Mouse (Mus musculus): Measurements from ENCODE around the gene Psmb8.

Gene Psmb8

DNA sequence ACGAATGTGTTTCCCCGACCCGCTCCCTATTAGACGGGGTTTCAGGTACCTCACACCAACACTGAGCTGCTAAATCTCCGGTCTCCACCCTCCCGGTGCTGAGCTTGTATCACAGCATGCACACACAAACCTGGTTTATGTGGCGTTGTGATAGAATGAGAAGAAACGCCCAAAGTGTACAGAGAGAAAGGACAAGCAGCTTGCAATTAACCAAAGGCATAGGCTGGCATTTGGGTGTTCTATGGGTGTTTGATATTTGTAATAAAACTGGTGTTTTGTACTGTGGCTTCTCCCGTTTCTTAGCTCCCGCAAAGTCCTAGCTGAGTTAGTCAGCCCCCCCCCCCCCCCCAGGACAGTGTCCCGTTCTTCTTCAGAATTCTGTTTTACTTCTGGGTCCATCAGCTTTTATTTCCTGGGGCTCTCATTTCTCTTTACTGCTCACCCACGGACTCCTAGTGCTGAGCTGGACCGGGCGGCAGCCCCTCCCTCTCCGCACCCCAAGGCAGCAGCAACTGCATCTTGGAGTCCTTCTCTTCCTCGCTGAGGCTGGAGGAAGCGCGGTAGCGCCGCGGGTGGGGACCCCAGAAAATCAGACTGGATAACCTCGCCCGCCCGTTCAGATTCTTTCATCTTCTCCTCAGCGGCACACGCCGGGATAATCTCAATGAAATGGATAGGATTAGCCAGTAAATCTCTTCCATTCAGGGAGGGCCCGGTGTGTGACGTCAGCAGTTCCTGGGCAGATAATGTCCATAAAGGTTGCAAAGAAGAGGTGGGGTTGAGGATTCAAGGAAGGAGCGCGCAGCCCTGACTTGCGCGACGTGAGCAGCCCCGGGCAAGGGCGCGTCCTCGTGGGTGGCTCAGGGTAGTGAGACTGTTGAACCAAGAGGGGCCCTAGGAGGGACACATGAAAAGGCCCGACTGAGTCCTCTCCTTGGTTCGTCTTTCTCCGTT, at the start of gene Psmb8:
Gene Psmb8 (plus strand): TSS at position 781 of the 954 bp plus-strand sequence.
- peak; percentile 78 to 89 for DNase-seq

DNA sequence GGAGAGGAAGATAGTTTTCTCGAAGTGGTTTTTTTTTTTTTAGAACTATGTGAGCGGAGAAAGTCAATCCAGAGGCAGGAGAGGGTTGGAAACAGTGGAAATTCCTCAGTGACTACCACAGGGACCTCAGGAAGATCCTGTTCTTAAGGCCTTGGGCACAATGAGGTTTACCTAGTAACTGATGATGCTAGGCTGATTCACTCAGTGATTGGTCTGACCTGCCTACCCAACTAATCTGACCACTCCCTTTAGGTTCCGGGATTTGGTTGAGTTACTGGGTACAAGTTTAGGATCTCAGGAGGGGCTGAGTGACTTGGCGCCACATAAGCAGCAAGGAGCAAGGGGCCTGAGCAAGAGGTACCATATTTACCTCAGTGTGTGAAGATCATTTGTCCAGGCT, 44.6 kb upstream of the Psmb8 start, which contains the start of gene H2-DMb1:
Gene H2-DMb1 (plus strand): TSS at position 150 of the 400 bp plus-strand sequence.
- DNase-seq = no peak

- DNase-seq = no peak
Measured at GRCm38 (mm10) chr17:34155534-34155933, 42.0 kb upstream of the Psmb8 start.

- DNase-seq = peak; percentile 40 to 57
Measured at GRCm38 (mm10) chr17:34164202-34164895, 33.2 kb upstream of the Psmb8 start.

DNA sequence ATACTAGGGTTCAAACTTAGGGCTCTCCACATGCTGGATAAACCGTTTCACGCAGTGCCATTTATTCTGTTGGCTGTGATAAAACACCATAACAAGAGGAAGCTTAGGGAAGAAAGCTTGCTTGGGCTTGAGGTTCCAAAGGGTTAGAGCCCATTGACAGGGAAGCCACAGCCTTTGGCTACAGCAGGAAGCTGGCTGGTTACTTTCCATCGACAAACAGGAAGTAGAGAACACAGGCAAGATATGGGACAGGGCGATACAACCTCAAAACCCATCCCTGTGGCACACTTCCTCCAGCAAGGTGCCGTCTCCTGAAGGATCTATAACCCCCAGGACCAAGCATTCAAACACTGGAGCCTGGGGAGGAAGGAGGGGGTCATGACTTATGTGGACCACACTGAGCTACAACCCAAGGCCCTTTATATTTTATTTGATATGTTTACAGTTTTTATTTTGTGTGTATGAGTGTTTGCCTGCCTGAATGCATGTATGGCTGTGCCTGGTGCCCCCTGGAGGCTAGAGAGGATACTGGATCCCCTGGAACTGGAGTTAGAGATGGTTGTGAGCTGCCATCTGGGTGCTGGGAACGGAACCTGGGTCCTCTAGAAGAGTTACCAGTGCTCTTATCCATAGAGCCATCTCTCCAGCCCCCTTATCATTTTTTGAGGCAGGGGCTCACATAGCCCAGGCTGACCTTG, 32.3 kb upstream of the Psmb8 start:
- no peak for DNase-seq

GRCm38 (mm10) chr17:34169279-34169678, 28.2 kb upstream of the Psmb8 start:
- DNase-seq = no peak

DNA sequence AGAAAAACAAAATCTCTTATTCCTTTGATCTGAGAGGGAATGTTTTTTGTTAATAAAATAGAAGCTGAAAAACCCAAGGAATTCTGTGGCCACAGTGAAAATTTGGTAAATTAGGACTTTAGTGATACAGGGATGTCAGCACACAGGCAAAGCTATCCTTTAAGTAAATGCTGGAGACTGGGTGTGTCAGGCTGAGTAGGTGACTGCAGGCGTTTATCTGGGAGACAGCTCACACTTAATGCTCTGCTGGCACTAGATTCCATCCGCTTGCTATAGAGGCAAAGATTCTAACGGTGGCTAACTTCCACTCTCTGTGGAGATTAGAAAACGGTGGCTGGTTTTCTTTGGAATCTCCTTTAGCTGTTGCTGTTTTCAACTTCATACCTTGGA, 27.0 kb upstream of the Psmb8 start:
- no peak for DNase-seq

DNA sequence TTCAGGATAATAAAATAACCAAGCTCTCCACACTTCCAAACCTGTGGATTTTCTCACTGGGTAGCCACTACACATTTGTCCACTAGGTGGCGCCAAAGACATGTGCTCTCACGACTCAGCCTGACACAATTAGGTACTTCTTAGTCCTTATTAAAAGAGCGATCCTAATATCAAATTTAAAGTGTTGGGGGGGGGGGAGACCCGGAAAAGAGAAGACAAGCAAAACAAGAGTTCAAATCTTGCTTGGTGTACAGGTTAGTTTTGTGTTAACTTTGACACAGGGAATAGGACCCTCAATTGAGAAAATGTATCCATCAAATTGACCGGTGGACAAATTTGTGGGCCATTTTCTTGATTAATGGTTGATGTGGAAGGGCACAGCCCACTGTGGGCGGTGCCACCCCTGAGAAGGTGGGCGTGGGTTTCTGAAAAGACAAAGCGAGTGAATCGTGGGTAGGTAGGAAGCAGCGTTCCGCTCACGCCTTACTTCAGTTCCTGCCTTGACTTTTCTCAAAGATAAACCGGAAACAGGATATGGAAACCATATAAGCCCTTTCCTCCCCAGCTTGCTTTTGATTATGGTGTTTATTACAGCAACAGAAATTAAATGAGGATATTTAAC, 26.5 kb upstream of the Psmb8 start:
- DNase-seq = peak; percentile 74 to 87

DNA sequence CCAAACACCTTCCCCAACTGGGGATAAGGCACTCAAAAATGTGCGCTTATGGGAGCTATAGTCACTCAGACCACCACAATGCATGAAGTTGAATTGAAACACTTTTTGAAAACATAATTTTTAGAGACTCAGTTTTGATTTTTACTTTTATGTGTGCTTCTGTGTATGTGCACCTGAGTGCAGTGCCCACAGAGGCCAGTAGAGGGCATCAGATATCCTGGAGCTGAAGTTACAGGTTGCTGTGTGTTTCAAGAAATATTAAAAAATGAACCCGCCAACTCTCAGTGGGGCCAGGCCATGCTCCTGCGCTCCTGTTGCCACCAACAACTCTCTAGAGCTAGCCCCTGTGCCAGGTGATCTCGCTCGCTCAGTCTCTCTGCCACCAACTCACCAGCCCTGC, 25.0 kb upstream of the Psmb8 start:
- DNase-seq = no peak

GRCm38 (mm10) chr17:34174075-34174474, 23.4 kb upstream of the Psmb8 start:
- DNase-seq = no peak

DNA sequence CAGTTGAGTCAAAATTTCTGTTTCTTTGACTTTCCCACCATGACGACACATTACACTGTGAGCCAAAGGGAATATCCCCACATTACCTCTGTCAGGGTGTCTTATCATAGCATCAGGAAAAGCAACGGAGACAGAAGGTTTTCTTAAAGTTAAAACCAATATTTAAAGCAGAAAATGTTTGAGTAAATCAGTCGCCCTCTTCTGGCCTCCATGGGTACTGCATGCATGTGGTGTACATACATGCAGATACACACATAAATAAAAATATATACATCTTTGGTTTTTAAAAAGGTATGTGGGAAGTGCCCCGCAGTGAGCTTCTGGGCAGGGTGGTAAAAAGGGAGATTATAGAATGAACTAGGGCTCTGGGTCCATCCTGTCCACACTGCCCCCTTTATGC, 20.3 kb upstream of the Psmb8 start:
- no peak for DNase-seq

- no peak for DNase-seq
Measured at GRCm38 (mm10) chr17:34179019-34179418, 18.5 kb upstream of the Psmb8 start.

DNA sequence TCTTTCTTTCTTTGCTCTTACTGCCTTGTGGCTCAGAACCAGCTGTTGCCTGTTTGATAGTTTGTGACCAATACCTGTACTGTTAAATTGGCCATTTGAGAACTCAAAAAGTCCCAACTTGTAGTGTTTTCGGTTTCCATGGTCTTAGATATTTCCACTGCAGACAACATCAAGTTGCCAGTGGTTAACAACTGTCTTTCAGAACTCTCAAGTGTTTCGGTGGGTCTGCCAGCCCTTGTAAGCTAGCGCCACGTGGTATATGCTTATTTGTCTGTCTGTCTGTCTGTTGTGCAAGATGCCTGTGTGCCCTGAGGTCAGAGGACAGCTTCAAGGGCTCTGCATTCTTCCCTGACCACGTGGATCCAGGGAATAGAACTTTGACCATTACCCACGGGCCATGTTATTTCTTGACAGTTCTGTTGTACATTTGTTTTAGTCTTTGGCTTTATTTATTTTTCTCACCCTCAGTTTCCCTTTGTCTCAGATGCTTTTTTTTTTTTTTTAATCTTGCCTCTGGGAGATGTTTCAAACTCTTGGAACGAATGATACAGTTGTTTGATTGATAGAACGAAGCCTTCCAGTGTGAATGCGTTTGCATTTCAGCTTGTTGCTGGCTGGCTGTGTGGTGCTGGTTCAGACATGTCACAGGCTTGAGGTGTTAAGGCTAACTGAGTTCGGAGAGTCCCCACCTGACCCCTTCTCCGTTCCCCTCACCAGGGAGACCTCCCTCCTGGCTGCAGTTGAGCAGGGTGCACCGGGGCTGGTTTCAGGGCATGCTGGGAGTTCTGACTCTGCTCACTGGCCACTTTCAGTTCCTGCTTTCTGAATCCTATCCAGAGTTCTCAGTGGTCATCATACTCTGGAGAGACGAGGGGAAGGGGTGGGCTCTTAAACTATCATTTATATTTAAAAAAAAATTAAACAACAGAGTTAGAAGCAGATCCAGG, 17.3 kb upstream of the Psmb8 start:
- no peak for DNase-seq

DNA sequence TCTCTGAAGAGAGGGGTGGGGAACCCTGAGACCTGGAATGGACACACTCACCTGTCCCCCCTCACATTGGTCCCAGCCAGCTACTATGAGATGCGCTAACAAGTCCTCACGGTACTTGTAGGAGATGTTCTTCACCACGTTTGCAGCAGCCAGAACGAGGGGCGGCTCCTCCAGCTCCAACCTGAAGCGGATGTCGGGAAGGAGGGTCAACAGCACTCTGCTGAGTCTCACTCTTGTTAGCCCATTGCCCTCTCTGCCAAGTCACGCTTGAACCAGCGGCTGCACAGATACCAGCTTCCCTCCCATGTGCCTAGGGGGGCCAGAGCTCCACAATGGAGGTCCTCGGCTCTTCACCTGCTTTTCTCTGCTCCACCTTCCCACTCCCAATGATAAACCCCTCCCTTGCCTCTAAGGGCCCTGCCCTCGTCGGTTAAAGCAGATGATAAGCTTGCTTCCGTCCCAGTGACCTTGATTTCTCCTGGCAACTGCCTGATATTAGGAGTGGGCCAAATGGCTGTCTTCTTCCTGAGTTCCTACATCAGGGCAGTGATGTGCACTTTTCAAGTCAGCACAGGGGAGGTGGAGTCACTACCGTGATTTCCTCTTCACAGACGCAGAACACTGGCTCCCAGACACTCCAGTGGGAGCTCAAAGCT, 13.8 kb upstream of the Psmb8 start:
- DNase-seq = no peak

DNA sequence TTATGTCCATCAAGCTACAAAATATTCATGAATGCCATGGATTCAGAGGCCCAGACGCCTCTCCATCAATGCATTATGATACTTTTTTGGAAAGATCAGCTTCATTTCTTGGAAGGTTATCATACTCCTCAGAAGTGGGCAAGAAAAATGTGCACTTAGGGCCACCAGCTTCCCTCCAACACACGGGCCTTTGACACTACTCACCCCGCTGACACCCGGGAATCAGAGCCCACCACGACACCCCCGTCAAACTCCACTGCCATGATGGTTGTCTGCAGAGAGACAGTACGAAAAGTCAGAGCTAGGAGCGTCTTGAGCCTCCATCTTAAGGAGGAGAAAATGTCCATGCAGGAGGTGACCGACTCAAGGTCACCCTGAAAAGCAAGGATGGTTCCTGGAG, 12.0 kb upstream of the Psmb8 start:
- DNase-seq = no peak

DNA sequence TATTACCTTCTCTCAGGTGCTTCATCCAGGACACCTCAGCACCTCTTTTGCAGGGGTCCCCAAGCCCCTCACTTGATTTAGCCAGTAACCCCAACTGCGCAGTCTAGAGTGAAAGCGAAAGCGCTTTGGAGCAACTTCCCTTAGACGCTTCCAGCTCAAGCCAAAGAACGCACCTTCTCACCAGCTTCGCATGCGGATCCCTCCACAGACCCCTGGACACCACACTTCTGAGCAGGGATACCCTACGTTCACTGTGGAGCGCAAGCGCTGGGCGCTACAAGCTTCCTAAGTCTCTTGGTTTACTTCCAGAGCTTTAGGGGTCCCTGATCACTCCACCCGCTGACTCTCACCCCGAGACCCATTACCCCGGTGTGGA, 10.6 kb upstream of the Psmb8 start:
- no peak for DNase-seq

GRCm38 (mm10) chr17:34187261-34187916, 10.1 kb upstream of the Psmb8 start, which contains the start of the genes Tap1 and Psmb9:
TSS of gene Tap1 (plus strand) at chr17:34187553.
TSS of gene Psmb9 (minus strand) at chr17:34187764.
- DNase-seq = peak; percentile 97 to 98

DNA sequence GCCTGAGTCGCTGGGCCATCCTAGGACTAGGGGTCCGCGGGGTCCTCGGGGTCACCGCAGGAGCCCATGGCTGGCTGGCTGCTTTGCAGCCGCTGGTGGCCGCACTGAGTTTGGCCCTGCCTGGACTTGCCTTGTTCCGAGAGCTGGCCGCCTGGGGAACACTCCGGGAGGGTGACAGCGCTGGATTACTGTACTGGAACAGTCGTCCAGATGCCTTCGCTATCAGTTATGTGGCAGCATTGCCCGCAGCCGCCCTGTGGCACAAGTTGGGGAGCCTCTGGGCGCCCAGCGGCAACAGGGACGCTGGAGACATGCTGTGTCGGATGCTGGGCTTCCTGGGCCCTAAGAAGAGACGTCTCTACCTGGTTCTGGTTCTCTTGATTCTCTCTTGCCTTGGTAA, 9.5 kb upstream of the Psmb8 start:
- no peak for DNase-seq

- no peak for DNase-seq
Measured at GRCm38 (mm10) chr17:34188986-34189385, 8.5 kb upstream of the Psmb8 start.

DNA sequence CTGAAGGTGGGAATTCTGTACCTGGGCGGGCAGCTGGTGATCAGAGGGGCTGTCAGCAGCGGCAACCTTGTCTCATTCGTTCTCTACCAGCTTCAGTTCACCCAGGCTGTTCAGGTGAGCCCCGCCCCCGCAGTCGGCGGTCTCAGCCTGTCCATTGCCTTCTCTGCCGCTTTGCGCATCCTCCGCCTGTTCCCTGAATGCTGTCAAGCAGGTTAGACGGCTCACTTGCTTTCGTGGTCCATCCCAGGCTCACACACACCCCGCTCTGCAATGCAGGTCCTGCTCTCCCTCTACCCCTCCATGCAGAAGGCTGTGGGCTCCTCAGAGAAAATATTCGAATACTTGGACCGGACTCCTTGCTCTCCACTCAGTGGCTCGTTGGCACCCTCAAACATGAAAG, 4.7 kb upstream of the Psmb8 start:
- no peak for DNase-seq

Data from thymus, adult 18-20 months (tissue).